Mouse (Mus musculus) heart, postnatal 0 days (tissue): ENCODE measurements at regions not wholly inside any gene's neighbourhood (a gene's known extent, or its start where the extent isn't known, plus 50 kb on each side); places are given as distances from the start of the nearest gene placed in this dataset.

Source experiments
- CTCF ChIP-seq: IDR thresholded peaks from 2 replicates; pipeline ENCODE4 v1.5.1; 2016; ENCODE audit warnings: antibody characterized with exemption, control low read depth, low read depth
- EP300 ChIP-seq: IDR thresholded peaks from 2 replicates; pipeline ENCODE4 v1.6.1; 2016; ENCODE audit warnings: antibody characterized with exemption, low read depth

- TF ChIP-seq CTCF = no peak
- no peak for TF ChIP-seq EP300
Measured at GRCm38 (mm10) chr15:6030396-6030795, 269.2 kb upstream of the Dab2 start.
